Mouse (Mus musculus) left cerebral cortex, postnatal 14 days (tissue): ENCODE results near the gene Galm. TPM values are rescaled to one million over a fixed set of nuclear protein-coding genes. Genes with fewer than 3 reads are reported as not detected.
"Not testable (repeated sequence)": the region's sequence is repeated elsewhere in the genome, so short reads cannot be mapped to it uniquely, and the experiment has no call there.

ENCODE experiments used
- DNase-seq, 2 experiments: peaks; one replicate each; pipeline ENCODE4 v3.0.0; 2021 to 2022; ENCODE audit warnings: low spot score in 2 of 2, mixed read lengths in 1 of 2
- intact Hi-C: fragments of 180-260 bp; cut with DNase I; formaldehyde crosslinking; loops from one replicate; pipeline ENCODE4 v1.15.1; 2025
- total RNA-seq, 2 experiments: library from RNA; stranded (reverse); gene quantifications; 2 replicates each; pipeline ENCODE4 v1.2.3; 2021

The Galm gene
- total RNA-seq, 2 experiments from 2014 or later, result 2.1 to 2.5 TPM

- intact Hi-C loops, result loop anchor here (1.0 to 5.0 kb wide), 2 partner anchors 132 to 163 kb away; no protein-coding TSS in a partner anchor
- DNase-seq, result peak; percentile 81 to 82
These were observed 52.7 kb downstream of the Galm start for GRCm38 (mm10) chr17:80179959-80180358.

GRCm38 (mm10) chr17:80180468-80180867, 53.2 kb downstream of the Galm start:
- intact Hi-C loops, result loop anchor here (1.0 to 5.0 kb wide), 2 partner anchors 132 to 163 kb away; no protein-coding TSS in a partner anchor

GRCm38 (mm10) chr17:80183615-80184014, 56.3 kb downstream of the Galm start:
- intact Hi-C loops, result loop anchor here (5.0 kb wide), 1 partner anchor 166 kb away; no protein-coding TSS in a partner anchor
- DNase-seq, result no peak

More at GRCm38 (mm10) chr17:80180468-80180867, 53.2 kb downstream of the Galm start:
- DNase-seq, result no peak

GRCm38 (mm10) chr17:80193075-80193474, 65.8 kb downstream of the Galm start:
- DNase-seq, result peak; percentile 30 to 51
- intact Hi-C loops, result no loop called here

- intact Hi-C loops, result loop anchor here (5.0 kb wide), 1 partner anchor 337 kb away; no protein-coding TSS in a partner anchor
- no peak for DNase-seq
These were observed 72.0 kb downstream of the Galm start for GRCm38 (mm10) chr17:80199160-80199778.

- no peak for DNase-seq
- intact Hi-C loops, result loop anchor here (2.0 kb wide), 1 partner anchor 19 kb away; the partner anchor contains the start of gene Gemin6
These were observed 78.4 kb downstream of the Galm start for GRCm38 (mm10) chr17:80205657-80206056.

GRCm38 (mm10) chr17:80206301-80206670, 79.0 kb downstream of the Galm start:
- intact Hi-C loops, result loop anchor here (2.0 kb wide), 1 partner anchor 19 kb away; the partner anchor contains the start of gene Gemin6

GRCm38 (mm10) chr17:80206671-80207581, 79.7 kb downstream of the Galm start, which contains the start of the genes Srsf7 and Ttc39d:
TSS of gene Srsf7 (minus strand) at chr17:80207307.
TSS of gene Ttc39d (plus strand) at chr17:80207460.
- peak; percentile 99 for DNase-seq
- intact Hi-C loops, result loop anchor here (2.0 kb wide), 1 partner anchor 18 kb away; the partner anchor contains the start of gene Gemin6

More at GRCm38 (mm10) chr17:80206301-80206670, 79.0 kb downstream of the Galm start:
- no peak for DNase-seq

GRCm38 (mm10) chr17:80213998-80214397, 86.7 kb downstream of the Galm start:
- intact Hi-C loops, DNase-seq: not testable (repeated sequence)

GRCm38 (mm10) chr17:80220131-80220530, 92.9 kb downstream of the Galm start:
- intact Hi-C loops, result no loop called here
- no peak for DNase-seq

- DNase-seq, result no peak
- intact Hi-C loops, result no loop called here
These were observed 93.9 kb downstream of the Galm start for GRCm38 (mm10) chr17:80221202-80221601.

GRCm38 (mm10) chr17:80221890-80222628, 94.8 kb downstream of the Galm start:
- intact Hi-C loops, result no loop called here

GRCm38 (mm10) chr17:80223829-80224228, 96.6 kb downstream of the Galm start:
- intact Hi-C loops, result loop anchor here (2.0 kb wide), 1 partner anchor 17 kb away; the partner anchor contains the start of genes Srsf7 and Ttc39d
- DNase-seq, result no peak

More at GRCm38 (mm10) chr17:80221890-80222628, 94.8 kb downstream of the Galm start:
- DNase-seq, result no peak

GRCm38 (mm10) chr17:80224326-80225116, 97.2 kb downstream of the Galm start, which contains the start of gene Gemin6:
TSS of gene Gemin6 (plus strand) at chr17:80224441.
- DNase-seq, result peak; percentile 85 to 88
- intact Hi-C loops, result loop anchor here (2.0 kb wide), 1 partner anchor 18 kb away; the partner anchor contains the start of genes Srsf7 and Ttc39d

GRCm38 (mm10) chr17:80225142-80225541, 97.9 kb downstream of the Galm start:
- DNase-seq, result not testable (repeated sequence)
- intact Hi-C loops, result loop anchor here (2.0 kb wide), 1 partner anchor 18 kb away; the partner anchor contains the start of genes Srsf7 and Ttc39d

GRCm38 (mm10) chr17:80229396-80229795, 102.1 kb downstream of the Galm start:
- intact Hi-C loops, result no loop called here
- no peak for DNase-seq

GRCm38 (mm10) chr17:80233844-80234243, 106.6 kb downstream of the Galm start:
- DNase-seq, result no peak
- intact Hi-C loops, result no loop called here

- intact Hi-C loops, result no loop called here
- DNase-seq, result no peak
These were observed 107.1 kb downstream of the Galm start for GRCm38 (mm10) chr17:80234376-80234775.
